In the genomic region with DNA sequence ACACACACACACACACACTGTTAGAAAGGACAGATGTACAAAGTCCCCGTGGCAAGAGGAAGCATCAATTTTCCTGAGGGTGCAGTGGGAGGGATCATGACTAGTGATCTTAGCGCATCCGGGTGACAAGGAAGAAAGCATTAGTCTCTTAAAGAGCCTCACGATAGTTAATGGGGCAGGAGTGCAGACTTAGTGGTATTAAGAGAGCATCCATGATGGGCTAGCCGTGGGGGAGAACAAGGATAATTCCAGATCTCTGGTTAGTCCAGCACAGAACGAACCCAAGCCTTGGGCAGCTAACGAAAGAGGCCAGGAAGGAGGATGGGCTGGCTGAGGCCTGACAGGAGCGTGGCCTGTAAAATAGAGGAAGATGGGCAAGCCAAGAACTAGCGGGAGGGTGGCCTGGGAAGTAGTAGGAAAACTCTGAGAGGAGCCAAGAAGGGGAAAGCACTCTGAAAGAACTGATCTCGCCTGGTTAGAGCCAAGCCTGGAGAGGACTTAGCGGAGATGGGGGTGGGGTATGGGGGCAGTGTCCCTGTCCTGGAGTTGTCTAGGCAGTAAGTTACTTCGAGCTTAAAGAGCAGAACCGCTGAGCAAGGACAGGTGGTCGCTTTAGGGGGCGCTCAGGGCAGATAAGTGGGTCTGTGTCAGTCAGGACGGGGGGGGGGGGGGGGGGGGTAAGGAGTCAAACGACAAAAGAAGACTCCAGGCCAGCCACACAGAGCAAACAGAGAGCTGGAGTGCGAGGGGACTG, we compare ENCODE assay signal across 8 mouse cellular contexts. TPM values are rescaled to one million over a fixed set of nuclear protein-coding genes. Genes with fewer than 3 reads are reported as not detected.
A peak's percentile ranks its signal among the peaks of the same experiment; 100 is the strongest.
DNase-seq lines count a peak whose midpoint lies in the region; ATAC-seq and TF ChIP-seq lines count a peak whose summit lies in the region.

A gene (plus strand): TSS at position 182 of the 754 bp plus-strand sequence.

- TF ChIP-seq CTCF in hindbrain, postnatal 0 days (IDR thresholded peaks at IDR 0.05; ENCODE audit: low read depth) = no peak

- H3K4me3 ChIP-seq in hindbrain, postnatal 0 days (ENCODE audit: low read length) = peak within 1 kb of the TSS; percentile 60
- peak within 1 kb of the TSS; percentile 51 for H3K4me3 ChIP-seq in midbrain, embryonic 15.5 days

- no peaks in the 10 kb centered on the region for H3K36me3 ChIP-seq in hindbrain, postnatal 0 days (ENCODE audit: insufficient read depth, low read length)
- H3K36me3 ChIP-seq in midbrain, embryonic 15.5 days (replicated peaks) = no peaks in the 10 kb centered on the region

- H3K4me2 ChIP-seq in hindbrain, postnatal 0 days (ENCODE audit: low read depth, low read length) = peak within 1 kb of the TSS; percentile 92
- peak within 1 kb of the TSS; percentile 83 for H3K4me2 ChIP-seq in midbrain, embryonic 15.5 days

- H3K27me3 ChIP-seq in hindbrain, postnatal 0 days (ENCODE audit: insufficient read depth, low read length) = no peaks in the 10 kb centered on the region
- H3K27me3 ChIP-seq in midbrain, embryonic 15.5 days (replicated peaks) = no peaks in the 10 kb centered on the region

- peak within 1 kb of the TSS; percentile 70 for H3K9ac ChIP-seq in hindbrain, postnatal 0 days (replicated peaks; ENCODE audit: low read length)
- H3K9ac ChIP-seq in midbrain, embryonic 15.5 days = peak within 1 kb of the TSS; percentile 38

- intact Hi-C loops in gastrocnemius, postnatal 14 days (cut with DNase I; ENCODE audit: low total_unique reads) = no loop called here
- intact Hi-C loops in left cerebral cortex, postnatal 4 days (cut with DNase I) = no loop called here

- peak; percentile 15; the same call in 1 of the 2 replicates for ATAC-seq in hindbrain, postnatal 0 days
- ATAC-seq in midbrain, embryonic 15.5 days (replicated peaks) = no peak

- H3K9me3 ChIP-seq in hindbrain, postnatal 0 days (ENCODE audit: low read length) = no peaks in the 10 kb centered on the region
- H3K9me3 ChIP-seq in midbrain, embryonic 15.5 days = no peaks in the 10 kb centered on the region

- no peaks in the 10 kb centered on the region for H3K4me1 ChIP-seq in hindbrain, postnatal 0 days (ENCODE audit: insufficient read depth, low read length)
- peaks cover 17% of the 10 kb centered on the region for H3K4me1 ChIP-seq in midbrain, embryonic 15.5 days

- WGBS in hindbrain, postnatal 0 days = 14% methylated on average over 17 of the region's 18 CpGs
- WGBS in midbrain, embryonic 15.5 days = 12% methylated on average over 18 of the region's 18 CpGs

- peak within 1 kb of the TSS; percentile 79; the same call in 1 of the 2 replicates for H3K27ac ChIP-seq in hindbrain, postnatal 0 days
- H3K27ac ChIP-seq in midbrain, embryonic 15.5 days = no peak within 1 kb of the TSS

- DNase-seq in left cerebral cortex, adult 8-10 months (ENCODE audit: low spot score in 2 of 2) = no peak
- DNase-seq in left cerebral cortex, adult 18-20 months (ENCODE audit: low spot score in 2 of 2) = no peak
- DNase-seq in adrenal gland, adult 8-10 months = no peak
- DNase-seq in gastrocnemius, postnatal 14 days = peak; percentile 49
- peak; percentile 56 for DNase-seq in hindbrain, postnatal 0 days (ENCODE audit: low spot score)
- peak; percentile 59 for DNase-seq in left cerebral cortex, postnatal 4 days
- DNase-seq in thymus, postnatal 14 days = no peak

RNA-seq across cellular contexts. Expression of the gene that starts here (rescaled TPM):
- total RNA-seq in left cerebral cortex, adult 8-10 months (2022) = 10 to 100 TPM; 10.1 to 18.4 (median 12.6) TPM
- total RNA-seq in left cerebral cortex, adult 18-20 months (2021) = 10 to 100 TPM in 1 of 2 experiments, 1 to 10 TPM in 1; 8.9 to 11.6 TPM
- total RNA-seq in adrenal gland, adult 8-10 months (2022) = 100 to 1,000 TPM in 2 of 4 experiments, 10 to 100 TPM in 2; 54.3 to 135 (median 96.8) TPM
- 10 to 100 TPM; 15.2 to 21.7 TPM for total RNA-seq in gastrocnemius, postnatal 14 days (2021)
- 23.1 and 27.2 TPM in 2 replicates for total RNA-seq in hindbrain, postnatal 0 days (2014; rRNA removed)
- polyA plus RNA-seq in hindbrain, postnatal 0 days (2015; fragmentation: Nextera tagmentation; extraction: Ambion mirVana) = 41.9 and 42.6 TPM in 2 replicates
- 10 to 100 TPM; 22.7 to 25.5 TPM for total RNA-seq in left cerebral cortex, postnatal 4 days (2021)
- polyA plus RNA-seq in midbrain, embryonic 15.5 days (2015; fragmentation: Nextera tagmentation; extraction: Ambion mirVana) = 33.2 and 37.2 TPM in 2 replicates

Comparison
In these comparisons a context has a peak if more than half of its experiments do, and no peak if none do; other contexts are left out.
1. DNase-seq: peak in gastrocnemius, postnatal 14 days (single experiment), hindbrain, postnatal 0 days (single experiment) and left cerebral cortex, postnatal 4 days (single experiment); none in left cerebral cortex, adult 8-10 months (0 of 2), left cerebral cortex, adult 18-20 months (0 of 2), adrenal gland, adult 8-10 months (single experiment) and thymus, postnatal 14 days (single experiment).